Mouse (Mus musculus) bone marrow macrophage, adult 2 months (primary cell): ENCODE measurements around the gene Scly.

Source experiments
- CTCF ChIP-seq: IDR thresholded peaks from 2 replicates; pipeline ENCODE4 v1.5.1; 2012; ENCODE audit warnings: low read depth, mild to moderate bottlenecking, low read length, moderate library complexity
- POLR2A ChIP-seq: IDR thresholded peaks from 2 replicates; pipeline ENCODE4 v1.6.1; 2012; ENCODE audit warnings: mild to moderate bottlenecking, low read depth, low read length, borderline replicate concordance

DNA sequence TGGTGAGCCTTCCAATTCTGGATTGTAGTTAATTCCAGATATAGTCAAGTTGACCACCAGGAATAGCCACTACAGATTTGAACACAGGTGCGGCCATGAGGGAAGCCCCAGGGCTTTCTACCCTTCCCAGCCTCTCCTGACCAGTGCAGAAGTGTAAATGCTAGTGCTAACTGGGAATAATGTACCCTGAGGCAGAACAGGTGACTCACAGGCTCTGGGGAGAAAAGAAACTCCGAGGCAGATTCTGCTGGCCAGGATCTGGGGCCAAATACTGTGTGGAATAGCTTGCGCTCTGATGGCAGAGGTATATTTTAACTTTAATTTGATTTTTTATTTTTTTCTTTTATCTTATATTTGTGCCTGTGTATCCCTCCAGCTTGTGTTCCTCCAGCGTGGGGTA is 6.5 kb downstream of the Scly start:
- TF ChIP-seq CTCF (no peak), POLR2A (no peak)
